In genomic region chr9:99954720-99955119, GRCm38 (mm10) we compare ENCODE assay signal across 14 mouse cellular contexts.
DNase-seq lines count a peak whose midpoint lies in the region; ATAC-seq lines count a peak whose summit lies in the region.
"Had no signal": no experiment of that assay in that cellular context is flagged by ENCODE, and none has a peak within 500 bp of the region (broad histone marks: within the 10 kb centered on the region; RNA-seq: fewer than 3 reads in every experiment).

No protein-coding gene starts in this region.

- H3K4me2 ChIP-seq in forebrain, embryonic 15.5 days (replicated peaks) = peak overlapping the region; percentile 44
- peak overlapping the region; percentile 3; the same call in 1 of the 2 replicates for H3K4me2 ChIP-seq in midbrain, embryonic 11.5 days
- H3K4me2 ChIP-seq in neural tube, embryonic 15.5 days = peak overlapping the region; percentile 44
- H3K4me2 ChIP-seq: heart, embryonic 15.5 days; liver, embryonic 12.5 days had no signal

- WGBS in forebrain, embryonic 15.5 days = 3% methylated on average over 10 of the region's 10 CpGs
- 37% methylated on average over 10 of the region's 10 CpGs for WGBS in midbrain, embryonic 11.5 days
- 11% methylated on average over 10 of the region's 10 CpGs for WGBS in neural tube, embryonic 15.5 days

- H3K9ac ChIP-seq in forebrain, embryonic 15.5 days (replicated peaks) = 0 out of 2 replicates have a peak overlapping the region, but pooled peaks have one; percentile 19
- no peak overlapping the region for H3K9ac ChIP-seq in midbrain, embryonic 11.5 days (ENCODE audit: low read length)
- no peak overlapping the region for H3K9ac ChIP-seq in neural tube, embryonic 15.5 days (replicated peaks)
- H3K9ac ChIP-seq: heart, embryonic 15.5 days; liver, embryonic 12.5 days had no signal

- no peaks in the 10 kb centered on the region for H3K9me3 ChIP-seq in forebrain, embryonic 15.5 days
- no peaks in the 10 kb centered on the region for H3K9me3 ChIP-seq in midbrain, embryonic 11.5 days (ENCODE audit: control insufficient read depth, low read length)
- H3K9me3 ChIP-seq in neural tube, embryonic 15.5 days (replicated peaks) = no peaks in the 10 kb centered on the region
- H3K9me3 ChIP-seq: heart, embryonic 15.5 days had no signal

- peaks cover 10% of the 10 kb centered on the region for H3K4me1 ChIP-seq in forebrain, embryonic 15.5 days
- peaks cover 5% of the 10 kb centered on the region; the same call in 1 of the 2 replicates for H3K4me1 ChIP-seq in midbrain, embryonic 11.5 days (ENCODE audit: control insufficient read depth, insufficient read depth, low read length)
- peaks cover 13% of the 10 kb centered on the region for H3K4me1 ChIP-seq in neural tube, embryonic 15.5 days
- H3K4me1 ChIP-seq: heart, embryonic 15.5 days; liver, embryonic 12.5 days had no signal

- no peaks in the 10 kb centered on the region for H3K27me3 ChIP-seq in forebrain, embryonic 15.5 days
- H3K27me3 ChIP-seq in midbrain, embryonic 11.5 days (ENCODE audit: control insufficient read depth, insufficient read depth, low read length) = no peaks in the 10 kb centered on the region
- H3K27me3 ChIP-seq in neural tube, embryonic 15.5 days (replicated peaks) = peaks cover 7% of the 10 kb centered on the region; the same call in 1 of the 2 replicates
- H3K27me3 ChIP-seq: heart, embryonic 15.5 days; liver, embryonic 12.5 days had no signal

- ATAC-seq in forebrain, embryonic 15.5 days (replicated peaks) = peak; percentile 82
- peak; percentile 52; the same call in 1 of the 2 replicates for ATAC-seq in midbrain, embryonic 11.5 days (ENCODE audit: low FRiP score)
- no peak for ATAC-seq in neural tube, embryonic 15.5 days (ENCODE audit: low FRiP score)
- ATAC-seq: intestine, embryonic 16.5 days; liver, embryonic 12.5 days had no signal

- H3K27ac ChIP-seq in forebrain, embryonic 15.5 days (replicated peaks) = peak overlapping the region; percentile 63
- H3K27ac ChIP-seq in midbrain, embryonic 11.5 days (ENCODE audit: low read depth, low read length) = no peak overlapping the region
- H3K27ac ChIP-seq in neural tube, embryonic 15.5 days (replicated peaks) = no peak overlapping the region
- H3K27ac ChIP-seq: heart, embryonic 15.5 days; liver, embryonic 12.5 days; macrophage had no signal

- H3K4me3 ChIP-seq in forebrain, embryonic 15.5 days = peak overlapping the region; percentile 13
- H3K4me3 ChIP-seq in midbrain, embryonic 11.5 days (ENCODE audit: low read depth, low read length) = no peak overlapping the region
- no peak overlapping the region for H3K4me3 ChIP-seq in neural tube, embryonic 15.5 days (replicated peaks)
- H3K4me3 ChIP-seq: heart, embryonic 15.5 days; liver, embryonic 12.5 days had no signal

- no peaks in the 10 kb centered on the region for H3K36me3 ChIP-seq in forebrain, embryonic 15.5 days
- no peaks in the 10 kb centered on the region for H3K36me3 ChIP-seq in midbrain, embryonic 11.5 days (ENCODE audit: control insufficient read depth, insufficient read depth, low read length)
- H3K36me3 ChIP-seq in neural tube, embryonic 15.5 days = no peaks in the 10 kb centered on the region
- H3K36me3 ChIP-seq: heart, embryonic 15.5 days; liver, embryonic 12.5 days had no signal

- DNase-seq in retina, postnatal 1 day = peak; percentile 17
- DNase-seq in retina, embryonic 14.5 days (ENCODE audit: low spot score) = no peak
- peak; percentile 85 for DNase-seq in midbrain, embryonic 11.5 days (ENCODE audit: low spot score, missing footprints)
- DNase-seq in cerebellum, adult 18-20 months = no peak
- no peak for DNase-seq in urinary bladder, postnatal 4 days (ENCODE audit: low spot score in 2 of 2)
- DNase-seq in adrenal gland, adult 18-20 months (ENCODE audit: low spot score in 2 of 2) = no peak
- DNase-seq: cerebellum, adult 8-10 months; kidney, postnatal 4 days had no signal

Comparison
In these comparisons a context has a peak if more than half of its experiments do, and no peak if none do; other contexts are left out.
1. DNase-seq: peak in retina, postnatal 1 day (single experiment) and midbrain, embryonic 11.5 days (single experiment); none in retina, embryonic 14.5 days (single experiment), cerebellum, adult 18-20 months (0 of 2), urinary bladder, postnatal 4 days (0 of 2) and adrenal gland, adult 18-20 months (0 of 2).
2. Peak in every context shown above with its lines, with median percentiles within 50 percentile points of each other: H3K4me2 ChIP-seq.